Mouse (Mus musculus): ENCODE measurements around the gene Plaur. TPM values are rescaled to one million over a fixed set of nuclear protein-coding genes. Genes with fewer than 3 reads are reported as not detected.

Gene Plaur
- polyA plus RNA-seq, 1 experiment, result 85.4 TPM

DNA sequence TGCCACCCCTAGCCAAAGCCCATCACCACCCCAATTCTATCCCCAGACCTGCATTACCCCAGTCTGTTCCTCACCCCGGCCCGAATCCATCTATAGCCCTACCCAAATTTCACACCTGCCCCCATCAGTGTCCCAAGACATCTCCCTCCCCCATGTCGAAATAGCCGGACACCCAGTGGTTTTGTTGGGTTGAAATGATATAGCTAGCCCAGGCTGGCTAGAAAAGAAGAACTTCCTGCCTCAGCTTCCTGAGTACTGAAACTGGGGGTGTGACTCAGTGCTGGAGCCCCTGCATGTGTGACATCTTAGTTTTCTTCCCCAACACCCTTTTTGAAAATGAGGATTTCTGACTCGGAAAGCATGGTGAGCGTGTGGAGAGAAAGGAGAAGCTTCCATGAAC lies 4.6 kb downstream of the Plaur start:
- TF ChIP-seq CTCF (IDR thresholded peaks at IDR 0.05; ENCODE audit: control insufficient read depth, insufficient read depth, low read length) (no peak), POLR2A (IDR thresholded peaks at IDR 0.05; ENCODE audit: borderline replicate concordance, control insufficient read depth, low read depth, low read length) (no peak)
- Histone ChIP-seq H3K4me3 (replicated peaks; ENCODE audit: control insufficient read depth, low read depth, low read length) (peak overlapping the region; percentile 40), H3K4me1 (ENCODE audit: control insufficient read depth, insufficient read depth, low read length) (peaks cover 5% of the 10 kb centered on the region), H3K27ac (ENCODE audit: control insufficient read depth, insufficient read depth, low read depth, low read length, poor library complexity) (peak overlapping the region; percentile 38)
- WGBS, result 30% methylated on average over 6 of the region's 6 CpGs

GRCm38 (mm10) chr7:24467886-24468285 lies 5.6 kb downstream of the Plaur start:
- H3K27ac ChIP-seq (ENCODE audit: control insufficient read depth, insufficient read depth, low read depth, low read length, poor library complexity), result no peak overlapping the region
- no peak overlapping the region for H3K4me3 ChIP-seq (replicated peaks; ENCODE audit: control insufficient read depth, low read depth, low read length)
- WGBS, result 81% methylated on average over 5 of the region's 5 CpGs
- TF ChIP-seq CTCF (IDR thresholded peaks at IDR 0.05; ENCODE audit: control insufficient read depth, insufficient read depth, low read length), result no peak
- no peak for TF ChIP-seq POLR2A (IDR thresholded peaks at IDR 0.05; ENCODE audit: borderline replicate concordance, control insufficient read depth, low read depth, low read length)
- H3K4me1 ChIP-seq (ENCODE audit: control insufficient read depth, insufficient read depth, low read length), result peaks cover 5% of the 10 kb centered on the region

- Histone ChIP-seq H3K4me3 (replicated peaks; ENCODE audit: control insufficient read depth, low read depth, low read length) (no peak overlapping the region), H3K27ac (ENCODE audit: control insufficient read depth, insufficient read depth, low read depth, low read length, poor library complexity) (no peak overlapping the region), H3K4me1 (ENCODE audit: control insufficient read depth, insufficient read depth, low read length) (peaks cover 5% of the 10 kb centered on the region)
- TF ChIP-seq POLR2A (IDR thresholded peaks at IDR 0.05; ENCODE audit: borderline replicate concordance, control insufficient read depth, low read depth, low read length) (no peak), CTCF (IDR thresholded peaks at IDR 0.05; ENCODE audit: control insufficient read depth, insufficient read depth, low read length) (0 out of 2 replicates have a peak, but pooled peaks have one; percentile 32)
- WGBS, result 85% methylated on average over 3 of the region's 3 CpGs
Measured at GRCm38 (mm10) chr7:24469126-24469525, 6.8 kb downstream of the Plaur start.

- Histone ChIP-seq H3K27ac (ENCODE audit: control insufficient read depth, insufficient read depth, low read depth, low read length, poor library complexity) (no peak overlapping the region), H3K4me3 (replicated peaks; ENCODE audit: control insufficient read depth, low read depth, low read length) (no peak overlapping the region), H3K4me1 (ENCODE audit: control insufficient read depth, insufficient read depth, low read length) (peaks cover 3% of the 10 kb centered on the region; the same call in 1 of the 2 replicates)
- 81% methylated on average over 7 of the region's 7 CpGs for WGBS
- no peak for TF ChIP-seq CTCF (IDR thresholded peaks at IDR 0.05; ENCODE audit: control insufficient read depth, insufficient read depth, low read length)
- no peak for TF ChIP-seq POLR2A (IDR thresholded peaks at IDR 0.05; ENCODE audit: borderline replicate concordance, control insufficient read depth, low read depth, low read length)
Measured at GRCm38 (mm10) chr7:24470356-24470755, 8.1 kb downstream of the Plaur start.

GRCm38 (mm10) chr7:24472442-24472841 lies 10.2 kb downstream of the Plaur start:
- H3K4me3 ChIP-seq (replicated peaks; ENCODE audit: control insufficient read depth, low read depth, low read length), result no peak overlapping the region
- WGBS, result 67% methylated on average over 6 of the region's 6 CpGs
- H3K4me1 ChIP-seq (ENCODE audit: control insufficient read depth, insufficient read depth, low read length), result peaks cover 1% of the 10 kb centered on the region; the same call in 1 of the 2 replicates
- H3K27ac ChIP-seq (ENCODE audit: control insufficient read depth, insufficient read depth, low read depth, low read length, poor library complexity), result no peak overlapping the region
- no peak for TF ChIP-seq POLR2A (IDR thresholded peaks at IDR 0.05; ENCODE audit: borderline replicate concordance, control insufficient read depth, low read depth, low read length)
- no peak for TF ChIP-seq CTCF (IDR thresholded peaks at IDR 0.05; ENCODE audit: control insufficient read depth, insufficient read depth, low read length)

- H3K27ac ChIP-seq (ENCODE audit: control insufficient read depth, insufficient read depth, low read depth, low read length, poor library complexity), result no peak overlapping the region
- WGBS, result 76% methylated on average over 7 of the region's 7 CpGs
- no peak overlapping the region for H3K4me3 ChIP-seq (replicated peaks; ENCODE audit: control insufficient read depth, low read depth, low read length)
- TF ChIP-seq CTCF (IDR thresholded peaks at IDR 0.05; ENCODE audit: control insufficient read depth, insufficient read depth, low read length), result peak; percentile 81
- no peak for TF ChIP-seq POLR2A (IDR thresholded peaks at IDR 0.05; ENCODE audit: borderline replicate concordance, control insufficient read depth, low read depth, low read length)
- peaks cover 1% of the 10 kb centered on the region; the same call in 1 of the 2 replicates for H3K4me1 ChIP-seq (ENCODE audit: control insufficient read depth, insufficient read depth, low read length)
Measured at GRCm38 (mm10) chr7:24472937-24473336, 10.7 kb downstream of the Plaur start.

GRCm38 (mm10) chr7:24473913-24474529 lies 11.7 kb downstream of the Plaur start:
- peaks cover 1% of the 10 kb centered on the region; the same call in 1 of the 2 replicates for H3K4me1 ChIP-seq (ENCODE audit: control insufficient read depth, insufficient read depth, low read length)
- no peak overlapping the region for H3K4me3 ChIP-seq (replicated peaks; ENCODE audit: control insufficient read depth, low read depth, low read length)
- TF ChIP-seq POLR2A (IDR thresholded peaks at IDR 0.05; ENCODE audit: borderline replicate concordance, control insufficient read depth, low read depth, low read length) (no peak), CTCF (IDR thresholded peaks at IDR 0.05; ENCODE audit: control insufficient read depth, insufficient read depth, low read length) (peak; percentile 97)
- WGBS, result 64% methylated on average over 10 of the region's 10 CpGs
- H3K27ac ChIP-seq (ENCODE audit: control insufficient read depth, insufficient read depth, low read depth, low read length, poor library complexity), result no peak overlapping the region

- 86% methylated on average over 21 of the region's 21 CpGs for WGBS
- peaks cover 1% of the 10 kb centered on the region; the same call in 1 of the 2 replicates for H3K4me1 ChIP-seq (ENCODE audit: control insufficient read depth, insufficient read depth, low read length)
- TF ChIP-seq POLR2A (IDR thresholded peaks at IDR 0.05; ENCODE audit: borderline replicate concordance, control insufficient read depth, low read depth, low read length), result no peak
- TF ChIP-seq CTCF (IDR thresholded peaks at IDR 0.05; ENCODE audit: control insufficient read depth, insufficient read depth, low read length), result no peak
Measured at GRCm38 (mm10) chr7:24474811-24475506, 12.7 kb downstream of the Plaur start.

More at GRCm38 (mm10) chr7:24474811-24475506, 12.7 kb downstream of the Plaur start:
- no peak overlapping the region for H3K4me3 ChIP-seq (replicated peaks; ENCODE audit: control insufficient read depth, low read depth, low read length)
- no peak overlapping the region for H3K27ac ChIP-seq (ENCODE audit: control insufficient read depth, insufficient read depth, low read depth, low read length, poor library complexity)

Measured in bone marrow, adult 2 months (tissue).